Mouse (Mus musculus) left cerebral cortex, postnatal 25 days (tissue): ENCODE measurements at regions not wholly inside any gene's neighbourhood (a gene's known extent, or its start where the extent isn't known, plus 50 kb on each side); places are given as distances from the start of the nearest gene placed in this dataset.
A peak's percentile ranks its signal among the peaks of the same experiment; 100 is the strongest.

ENCODE experiments used
- DNase-seq, 2 experiments: peaks; one replicate each; pipeline ENCODE4 v3.0.0; 2022; ENCODE audit warnings: low spot score in 2 of 2, mixed read lengths in 1 of 2
- intact Hi-C: fragments of 180-260 bp; cut with DNase I; formaldehyde crosslinking; loops from one replicate; pipeline ENCODE4 v1.15.1; 2025

- no peak for DNase-seq
- intact Hi-C loops, result no loop called here
These were observed 1184.4 kb downstream of the Efna5 start for GRCm38 (mm10) chr17:61696717-61697116.

- no peak for DNase-seq
- intact Hi-C loops, result no loop called here
These were observed 1194.8 kb downstream of the Efna5 start for GRCm38 (mm10) chr17:61686325-61686724.

- intact Hi-C loops, result no loop called here
- no peak for DNase-seq
These were observed 1196.6 kb downstream of the Efna5 start for GRCm38 (mm10) chr17:61684524-61684923.

- DNase-seq, result no peak
- intact Hi-C loops, result no loop called here
These were observed 1210.5 kb downstream of the Efna5 start for GRCm38 (mm10) chr17:61670651-61671050.

- peak; percentile 39 to 89 for DNase-seq
These were observed 1213.7 kb downstream of the Efna5 start for GRCm38 (mm10) chr17:61667428-61667827.

GRCm38 (mm10) chr17:61664926-61665325 is 1216.2 kb downstream of the Efna5 start:
- intact Hi-C loops, result no loop called here
- DNase-seq, result no peak

More at GRCm38 (mm10) chr17:61667428-61667827, 1213.7 kb downstream of the Efna5 start:
- intact Hi-C loops, result no loop called here

- intact Hi-C loops, result no loop called here
- DNase-seq, result no peak
These were observed 1233.5 kb downstream of the Efna5 start for GRCm38 (mm10) chr17:61647576-61647975.

GRCm38 (mm10) chr17:61608286-61608685 is 1272.8 kb downstream of the Efna5 start:
- no peak for DNase-seq
- intact Hi-C loops, result no loop called here

GRCm38 (mm10) chr17:61606729-61607481 is 1274.2 kb downstream of the Efna5 start:
- no peak for DNase-seq
- intact Hi-C loops, result no loop called here

GRCm38 (mm10) chr17:61604246-61604645 is 1276.9 kb downstream of the Efna5 start:
- DNase-seq, result no peak
- intact Hi-C loops, result no loop called here

- intact Hi-C loops, result no loop called here
- DNase-seq, result no peak
These were observed 1291.9 kb downstream of the Efna5 start for GRCm38 (mm10) chr17:61589255-61589654.

- DNase-seq, result no peak
- intact Hi-C loops, result no loop called here
These were observed 1302.2 kb downstream of the Efna5 start for GRCm38 (mm10) chr17:61578895-61579294.

- no peak for DNase-seq
- intact Hi-C loops, result no loop called here
These were observed 1310.2 kb downstream of the Efna5 start for GRCm38 (mm10) chr17:61570933-61571332.
